Mouse (Mus musculus): ENCODE results near the gene Ydjc. TPM values are rescaled to one million over a fixed set of nuclear protein-coding genes. Genes with fewer than 3 reads are reported as not detected.

The Ydjc gene
- polyA plus RNA-seq, 1 experiment from 2014 or later, result 32.9 TPM

DNA sequence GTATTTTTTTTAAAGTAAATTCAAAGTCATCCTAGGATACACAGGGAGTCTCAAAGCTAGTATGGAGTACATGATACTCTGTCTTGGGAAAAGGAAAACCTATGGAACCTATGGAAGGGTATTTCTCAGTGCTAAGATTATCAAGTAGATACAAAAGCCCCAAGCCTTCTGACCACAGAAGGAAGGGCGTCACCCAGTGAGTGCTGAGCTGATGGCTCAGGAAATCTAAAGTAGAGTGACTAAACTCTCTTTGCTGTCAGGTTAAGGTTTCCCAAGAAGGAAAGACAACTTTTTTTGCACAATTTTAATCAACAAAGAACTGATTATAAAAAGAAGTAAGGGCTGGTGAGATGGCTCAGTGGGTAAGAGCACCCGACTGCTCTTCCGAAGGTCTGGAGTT is 35.3 kb downstream of the Ydjc start:
- Histone ChIP-seq H3K4me3 (replicated peaks; ENCODE audit: low read length) (no peak overlapping the region), H3K4me2 (ENCODE audit: low read length) (no peak overlapping the region), H3K9ac (replicated peaks; ENCODE audit: low read depth, low read length) (no peak overlapping the region), H3K4me1 (replicated peaks; ENCODE audit: control insufficient read depth, insufficient read depth, low read length) (no peaks in the 10 kb centered on the region), H3K27ac (ENCODE audit: low read length) (no peak overlapping the region), H3K36me3 (ENCODE audit: control insufficient read depth, insufficient read depth) (no peaks in the 10 kb centered on the region; the same call in 1 of the 2 replicates), H3K27me3 (replicated peaks; ENCODE audit: control insufficient read depth, insufficient read depth, low read length) (no peaks in the 10 kb centered on the region), H3K9me3 (ENCODE audit: control insufficient read depth, low read length) (no peaks in the 10 kb centered on the region)
- ATAC-seq, result no peak
- 99% methylated on average over 3 of the region's 3 CpGs for WGBS

GRCm38 (mm10) chr16:17181382-17181781 is 37.0 kb downstream of the Ydjc start:
- Histone ChIP-seq H3K36me3 (ENCODE audit: control insufficient read depth, insufficient read depth) (no peaks in the 10 kb centered on the region; the same call in 1 of the 2 replicates), H3K27me3 (replicated peaks; ENCODE audit: control insufficient read depth, insufficient read depth, low read length) (no peaks in the 10 kb centered on the region), H3K9me3 (ENCODE audit: control insufficient read depth, low read length) (no peaks in the 10 kb centered on the region), H3K4me2 (ENCODE audit: low read length) (no peak overlapping the region), H3K4me1 (replicated peaks; ENCODE audit: control insufficient read depth, insufficient read depth, low read length) (no peaks in the 10 kb centered on the region), H3K4me3 (replicated peaks; ENCODE audit: low read length) (no peak overlapping the region), H3K27ac (ENCODE audit: low read length) (no peak overlapping the region), H3K9ac (replicated peaks; ENCODE audit: low read depth, low read length) (no peak overlapping the region)
- WGBS, result 77% methylated on average over 4 of the region's 4 CpGs
- no peak for ATAC-seq

DNA sequence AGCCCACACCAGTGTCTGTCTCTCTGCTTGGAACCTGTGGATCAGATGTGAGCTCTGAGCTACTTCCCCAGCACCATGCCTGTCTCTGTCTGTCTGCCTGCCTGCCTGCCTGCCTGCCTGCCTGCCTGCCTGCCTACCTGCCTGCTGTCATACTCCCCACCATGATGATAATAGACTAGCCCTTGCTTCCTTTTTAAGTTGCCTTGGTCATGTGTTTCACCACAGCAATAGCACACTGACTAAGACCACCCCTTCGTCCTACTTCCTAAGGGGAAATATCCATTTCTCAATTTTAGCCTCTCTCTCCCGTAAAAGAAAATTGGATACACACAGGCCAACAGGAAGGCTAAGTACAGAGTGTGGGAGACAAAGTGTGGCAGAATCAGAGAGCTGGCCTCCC is 37.7 kb downstream of the Ydjc start:
- Histone ChIP-seq H3K36me3 (ENCODE audit: control insufficient read depth, insufficient read depth) (no peaks in the 10 kb centered on the region; the same call in 1 of the 2 replicates), H3K27ac (ENCODE audit: low read length) (no peak overlapping the region), H3K9me3 (ENCODE audit: control insufficient read depth, low read length) (no peaks in the 10 kb centered on the region), H3K4me1 (replicated peaks; ENCODE audit: control insufficient read depth, insufficient read depth, low read length) (no peaks in the 10 kb centered on the region), H3K4me3 (replicated peaks; ENCODE audit: low read length) (no peak overlapping the region), H3K9ac (replicated peaks; ENCODE audit: low read depth, low read length) (no peak overlapping the region), H3K27me3 (replicated peaks; ENCODE audit: control insufficient read depth, insufficient read depth, low read length) (no peaks in the 10 kb centered on the region), H3K4me2 (ENCODE audit: low read length) (no peak overlapping the region)
- no peak for ATAC-seq
- 91% methylated on average over 2 of the region's 2 CpGs for WGBS

DNA sequence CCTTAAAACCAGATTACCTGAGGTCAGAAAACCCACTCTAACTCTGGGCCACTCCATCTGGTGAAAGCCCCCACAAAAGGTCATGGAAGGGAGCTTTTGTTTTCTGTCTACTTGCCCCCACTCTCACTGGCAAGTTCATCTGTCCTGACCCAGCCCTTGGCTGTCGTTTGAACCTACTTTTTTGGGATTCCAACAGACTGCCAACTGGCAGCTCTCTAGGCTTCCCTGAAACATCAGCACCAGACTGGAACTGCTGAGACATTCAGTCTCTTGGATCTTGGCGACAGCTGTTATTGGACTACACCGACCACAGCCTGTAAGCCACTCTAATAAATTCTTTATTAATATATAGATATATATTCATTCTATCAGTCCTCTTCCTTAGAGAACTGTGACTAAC is 38.6 kb downstream of the Ydjc start:
- H3K9ac ChIP-seq (replicated peaks; ENCODE audit: low read depth, low read length), result no peak overlapping the region
- H3K36me3 ChIP-seq (ENCODE audit: control insufficient read depth, insufficient read depth), result no peaks in the 10 kb centered on the region
- H3K9me3 ChIP-seq (ENCODE audit: control insufficient read depth, low read length), result no peaks in the 10 kb centered on the region
- ATAC-seq, result no peak
- no peak overlapping the region for H3K4me2 ChIP-seq (ENCODE audit: low read length)
- H3K27ac ChIP-seq (ENCODE audit: low read length), result no peak overlapping the region
- no peaks in the 10 kb centered on the region for H3K4me1 ChIP-seq (replicated peaks; ENCODE audit: control insufficient read depth, insufficient read depth, low read length)
- WGBS, result 90% methylated on average over 3 of the region's 3 CpGs
- no peak overlapping the region for H3K4me3 ChIP-seq (replicated peaks; ENCODE audit: low read length)
- no peaks in the 10 kb centered on the region for H3K27me3 ChIP-seq (replicated peaks; ENCODE audit: control insufficient read depth, insufficient read depth, low read length)

DNA sequence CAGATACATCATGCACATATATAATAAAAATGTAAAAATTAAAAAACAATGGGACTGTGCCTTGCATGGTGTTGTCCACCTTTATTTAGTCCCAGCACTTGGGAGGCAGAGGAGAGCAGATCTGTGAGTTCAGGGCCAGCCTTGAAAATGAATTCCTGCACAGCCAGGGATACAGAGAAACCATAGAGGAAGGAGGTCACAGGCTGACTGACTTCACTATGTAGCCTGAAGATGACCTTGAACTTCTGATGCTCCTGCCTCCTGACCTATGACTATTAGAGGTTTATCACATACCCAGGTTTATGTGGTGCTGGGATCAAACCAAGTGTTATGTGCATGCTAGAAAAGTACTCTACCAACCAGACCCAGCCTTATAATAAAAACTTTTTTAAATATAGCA is 41.1 kb downstream of the Ydjc start:
- Histone ChIP-seq H3K4me3 (replicated peaks; ENCODE audit: low read length) (no peak overlapping the region), H3K36me3 (ENCODE audit: control insufficient read depth, insufficient read depth) (no peaks in the 10 kb centered on the region), H3K4me1 (replicated peaks; ENCODE audit: control insufficient read depth, insufficient read depth, low read length) (no peaks in the 10 kb centered on the region), H3K27ac (ENCODE audit: low read length) (no peak overlapping the region), H3K9ac (replicated peaks; ENCODE audit: low read depth, low read length) (no peak overlapping the region), H3K4me2 (ENCODE audit: low read length) (no peak overlapping the region), H3K27me3 (replicated peaks; ENCODE audit: control insufficient read depth, insufficient read depth, low read length) (no peaks in the 10 kb centered on the region), H3K9me3 (ENCODE audit: control insufficient read depth, low read length) (no peaks in the 10 kb centered on the region)
- no peak for ATAC-seq

DNA sequence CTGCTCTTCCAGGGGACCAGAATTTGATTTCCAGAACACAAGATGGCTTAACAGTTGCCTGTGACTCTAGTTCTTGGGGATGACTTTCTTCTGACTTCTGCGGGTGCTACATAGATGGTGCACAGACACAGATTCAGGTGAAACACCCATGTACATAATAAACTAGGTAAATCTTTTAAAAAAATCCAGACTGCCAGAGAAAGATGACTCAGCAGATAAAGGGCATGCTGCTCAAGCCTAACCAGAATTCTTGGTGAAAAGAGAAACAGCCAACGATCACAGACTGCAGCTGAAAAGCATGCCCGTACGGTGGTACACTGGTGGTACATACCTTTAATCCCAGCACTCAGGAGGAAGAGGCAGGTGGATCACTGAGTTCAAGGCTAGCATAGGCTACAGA is 49.4 kb downstream of the Ydjc start:
- ATAC-seq, result no peak
- WGBS, result 98% methylated on average over 4 of the region's 4 CpGs
- no peaks in the 10 kb centered on the region for H3K27me3 ChIP-seq (replicated peaks; ENCODE audit: control insufficient read depth, insufficient read depth, low read length)
- no peak overlapping the region for H3K4me2 ChIP-seq (ENCODE audit: low read length)
- H3K9me3 ChIP-seq (ENCODE audit: control insufficient read depth, low read length), result no peaks in the 10 kb centered on the region
- H3K27ac ChIP-seq (ENCODE audit: low read length), result no peak overlapping the region
- no peak overlapping the region for H3K9ac ChIP-seq (replicated peaks; ENCODE audit: low read depth, low read length)
- H3K36me3 ChIP-seq (ENCODE audit: control insufficient read depth, insufficient read depth), result no peaks in the 10 kb centered on the region
- H3K4me3 ChIP-seq (replicated peaks; ENCODE audit: low read length), result no peak overlapping the region
- H3K4me1 ChIP-seq (replicated peaks; ENCODE audit: control insufficient read depth, insufficient read depth, low read length), result no peaks in the 10 kb centered on the region; the same call in 1 of the 2 replicates

GRCm38 (mm10) chr16:17200121-17200952 is 55.9 kb downstream of the Ydjc start:
- peak; percentile 6; the same call in 1 of the 2 replicates for ATAC-seq
- Histone ChIP-seq H3K36me3 (ENCODE audit: control insufficient read depth, insufficient read depth) (no peaks in the 10 kb centered on the region), H3K9ac (replicated peaks; ENCODE audit: low read depth, low read length) (peak overlapping the region; percentile 98), H3K4me2 (ENCODE audit: low read length) (peak overlapping the region; percentile 77), H3K27me3 (replicated peaks; ENCODE audit: control insufficient read depth, insufficient read depth, low read length) (no peaks in the 10 kb centered on the region), H3K4me3 (replicated peaks; ENCODE audit: low read length) (peak overlapping the region; percentile 74), H3K9me3 (ENCODE audit: control insufficient read depth, low read length) (no peaks in the 10 kb centered on the region), H3K4me1 (replicated peaks; ENCODE audit: control insufficient read depth, insufficient read depth, low read length) (peaks cover 14% of the 10 kb centered on the region), H3K27ac (ENCODE audit: low read length) (peak overlapping the region; percentile 66)
- WGBS, result 6% methylated on average over 24 of the region's 24 CpGs

DNA sequence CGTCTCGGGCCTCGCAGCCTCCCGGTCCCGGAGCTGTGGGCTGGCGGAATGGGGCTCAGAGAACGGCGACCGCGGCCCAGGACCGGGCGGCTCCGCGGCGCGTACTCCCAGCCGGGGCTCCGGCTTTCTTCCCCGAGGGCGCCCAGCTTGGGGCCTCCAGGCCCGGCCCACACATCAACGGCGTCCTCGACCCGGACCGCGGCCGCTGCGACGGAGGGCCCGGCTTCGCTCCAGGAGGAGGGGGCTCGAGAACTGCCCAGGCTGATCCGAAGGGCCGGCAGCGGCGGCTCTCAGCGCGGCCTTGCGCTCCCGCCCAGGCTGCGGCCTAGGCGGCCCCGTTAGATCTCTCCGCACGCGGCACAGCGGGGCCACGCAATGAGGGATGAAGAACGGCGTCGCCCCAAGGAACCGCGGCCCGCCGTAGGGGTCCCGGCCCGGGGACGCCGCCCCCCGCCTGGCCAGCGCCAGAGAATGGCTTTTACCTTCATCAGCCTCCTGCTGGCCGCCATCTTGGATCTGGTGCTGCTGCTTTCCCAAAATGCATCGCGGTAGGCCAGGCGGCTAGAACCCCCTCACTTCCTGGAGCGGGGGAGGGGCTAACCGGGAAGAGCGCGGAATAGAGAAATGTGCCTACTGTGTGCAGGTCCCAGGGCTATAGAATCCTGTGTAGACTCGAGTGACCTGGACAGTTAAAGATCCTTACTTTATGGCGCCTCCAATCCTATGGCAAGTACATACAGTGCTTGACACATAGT is 56.7 kb downstream of the Ydjc start:
- Histone ChIP-seq H3K4me1 (replicated peaks; ENCODE audit: control insufficient read depth, insufficient read depth, low read length) (peaks cover 14% of the 10 kb centered on the region), H3K27me3 (replicated peaks; ENCODE audit: control insufficient read depth, insufficient read depth, low read length) (no peaks in the 10 kb centered on the region), H3K36me3 (ENCODE audit: control insufficient read depth, insufficient read depth) (no peaks in the 10 kb centered on the region), H3K4me3 (replicated peaks; ENCODE audit: low read length) (peak overlapping the region; percentile 74), H3K9me3 (ENCODE audit: control insufficient read depth, low read length) (no peaks in the 10 kb centered on the region), H3K27ac (ENCODE audit: low read length) (peak overlapping the region; percentile 66), H3K4me2 (ENCODE audit: low read length) (peak overlapping the region; percentile 77), H3K9ac (replicated peaks; ENCODE audit: low read depth, low read length) (peak overlapping the region; percentile 98)
- under 1% methylated on average over 72 of the region's 72 CpGs for WGBS
- ATAC-seq, result peak; percentile 86

GRCm38 (mm10) chr16:17201977-17202376 is 57.6 kb downstream of the Ydjc start:
- Histone ChIP-seq H3K4me1 (replicated peaks; ENCODE audit: control insufficient read depth, insufficient read depth, low read length) (peaks cover 14% of the 10 kb centered on the region), H3K36me3 (ENCODE audit: control insufficient read depth, insufficient read depth) (no peaks in the 10 kb centered on the region), H3K9me3 (ENCODE audit: control insufficient read depth, low read length) (no peaks in the 10 kb centered on the region), H3K4me3 (replicated peaks; ENCODE audit: low read length) (no peak overlapping the region), H3K9ac (replicated peaks; ENCODE audit: low read depth, low read length) (no peak overlapping the region), H3K27ac (ENCODE audit: low read length) (no peak overlapping the region), H3K4me2 (ENCODE audit: low read length) (no peak overlapping the region), H3K27me3 (replicated peaks; ENCODE audit: control insufficient read depth, insufficient read depth, low read length) (no peaks in the 10 kb centered on the region)
- ATAC-seq, result peak; percentile 45; the same call in 1 of the 2 replicates
- WGBS, result 65% methylated on average over 2 of the region's 2 CpGs
